Mouse (Mus musculus): ENCODE data around the gene Gmpr2. TPM values are rescaled to one million over a fixed set of nuclear protein-coding genes. Genes with fewer than 3 reads are reported as not detected.

The Gmpr2 gene
- 10 to 100 TPM; 26.0 to 26.1 TPM for total RNA-seq (2021)
- long read RNA-seq, experiment 1, transcript Gmpr2-201 (10 exons, 1,993 nt) = major isoform, 11 of 29 reads
- long read RNA-seq, experiment 1, partial matches to known transcripts = 9 of 29 reads
- long read RNA-seq, experiment 1, other reads (novel, unspliced or antisense) = 9 of 29 reads
- long read RNA-seq, experiment 2, transcript Gmpr2-201 (10 exons, 1,993 nt) = major isoform, 14 of 28 reads
- long read RNA-seq, experiment 2, partial matches to known transcripts = 6 of 28 reads
- long read RNA-seq, experiment 2, other reads (novel, unspliced or antisense) = 6 of 28 reads

DNA sequence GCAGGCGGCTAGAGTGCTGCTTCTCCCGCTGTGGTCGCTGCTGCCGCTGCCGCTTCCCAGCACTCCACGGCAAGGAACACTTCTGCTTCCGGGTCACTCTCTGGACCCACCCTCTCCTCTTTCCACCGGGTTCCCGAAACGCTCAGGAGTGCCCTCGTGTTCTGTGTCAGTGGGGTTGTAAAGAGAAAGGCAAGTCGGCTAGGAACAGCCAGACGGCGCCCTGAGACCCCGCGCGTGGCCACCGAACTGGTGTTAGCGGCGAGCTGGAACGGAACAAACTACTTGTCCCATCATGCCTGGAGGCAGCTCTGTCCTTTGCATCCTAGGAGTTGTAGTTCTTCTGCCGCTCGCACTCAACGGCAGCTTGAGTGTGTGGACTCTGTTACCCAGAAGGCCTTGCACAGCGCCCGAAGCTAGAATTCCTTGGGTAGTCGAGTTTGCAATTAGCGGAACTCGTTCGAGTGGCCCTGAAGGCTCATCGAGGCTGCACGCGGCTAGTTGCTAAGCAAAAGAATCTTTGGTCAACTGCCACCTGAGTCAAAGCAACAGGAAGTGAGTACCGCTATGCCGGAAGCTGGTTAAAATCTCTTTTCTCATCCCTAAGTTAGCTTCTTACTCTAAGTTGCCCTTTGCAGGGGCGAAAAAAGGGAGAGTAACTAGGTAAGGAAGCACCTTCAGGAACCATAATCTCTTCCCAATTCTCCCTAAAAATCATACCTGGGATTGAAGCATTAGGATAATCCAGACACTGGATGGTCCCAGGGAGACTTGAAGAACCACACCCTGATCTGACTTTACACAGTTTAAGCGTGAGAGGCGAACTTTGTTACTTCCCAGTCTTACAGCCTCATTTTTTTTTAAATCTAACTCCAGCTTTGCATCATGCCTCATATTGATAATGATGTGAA is at the start of gene Gmpr2, which contains the start of gene Nedd8:
Gene Gmpr2, plus strand, starts transcription at position 109 of the 908 bp plus-strand sequence.
Gene Nedd8, minus strand, starts transcription at position 292 of the 908 bp plus-strand sequence.
- H3K27ac ChIP-seq = peak within 1 kb of the TSS; percentile 99
- H3K4me3 ChIP-seq = peak within 1 kb of the TSS; percentile 61
- peak; percentile 83 to 96 for DNase-seq (ENCODE audit: low spot score in 2 of 2)
- TF ChIP-seq CTCF (conservative IDR thresholded peaks at IDR 0.05) = no peak

GRCm38 (mm10) chr14:55628077-55628827 is 43.5 kb upstream of the Gmpr2 start:
- DNase-seq (ENCODE audit: low spot score in 2 of 2) = no peak

GRCm38 (mm10) chr14:55629312-55629711 is 42.4 kb upstream of the Gmpr2 start:
- Histone ChIP-seq H3K4me3 (no peak overlapping the region), H3K27ac (no peak overlapping the region)
- peak in 1 of 2 experiments; percentile 31 for DNase-seq (ENCODE audit: low spot score in 2 of 2)
- TF ChIP-seq CTCF (conservative IDR thresholded peaks at IDR 0.05) = peak; percentile 91

More at GRCm38 (mm10) chr14:55628077-55628827, 43.5 kb upstream of the Gmpr2 start:
- H3K27ac ChIP-seq = no peak overlapping the region
- no peak overlapping the region for H3K4me3 ChIP-seq
- no peak for TF ChIP-seq CTCF (conservative IDR thresholded peaks at IDR 0.05)

DNA sequence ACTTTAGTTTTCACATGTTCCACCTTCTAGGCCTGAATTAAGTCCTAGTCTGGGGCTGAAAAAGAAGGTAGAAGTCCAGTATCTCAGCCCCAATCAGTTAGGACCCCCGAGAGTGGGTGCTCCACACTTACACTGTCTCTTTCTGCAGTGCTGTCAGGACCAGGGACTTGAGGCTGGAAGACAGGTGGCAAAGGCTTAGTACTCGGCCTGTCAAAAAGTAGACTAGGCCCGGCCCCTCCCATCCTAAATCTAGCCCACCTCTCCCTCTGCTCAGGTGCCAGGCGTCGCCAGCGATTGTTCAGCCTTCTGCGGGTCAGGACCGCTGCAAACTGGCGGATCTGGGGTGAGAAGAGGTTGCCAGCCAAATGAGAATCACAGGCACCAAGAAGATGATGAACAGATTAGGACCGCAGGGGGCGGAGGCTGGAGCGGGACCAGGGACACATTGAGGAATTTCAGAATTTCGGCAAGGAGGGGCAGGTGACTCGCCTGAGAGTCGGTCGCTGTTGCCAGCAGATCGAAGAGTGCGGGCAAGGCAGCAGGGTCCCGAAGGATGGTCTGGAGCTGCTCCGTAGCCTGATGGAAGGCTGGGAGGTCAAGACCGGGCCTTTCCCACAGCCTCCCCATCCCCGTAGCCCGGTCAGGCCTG is 36.7 kb upstream of the Gmpr2 start:
- peak in 1 of 2 experiments; percentile 35 for DNase-seq (ENCODE audit: low spot score in 2 of 2)
- no peak; the same call in 1 of the 2 replicates for TF ChIP-seq CTCF (conservative IDR thresholded peaks at IDR 0.05)
- Histone ChIP-seq H3K4me3 (peak overlapping the region; percentile 80), H3K27ac (peak overlapping the region; percentile 88)

- Histone ChIP-seq H3K27ac (peak within 1 kb of the TSS; percentile 88), H3K4me3 (peak within 1 kb of the TSS; percentile 80)
- peak; percentile 89 to 92 for DNase-seq (ENCODE audit: low spot score in 2 of 2)
- TF ChIP-seq CTCF (conservative IDR thresholded peaks at IDR 0.05) = no peak
These were observed 36.2 kb upstream of the Gmpr2 start, which contains the start of gene Ipo4 for GRCm38 (mm10) chr14:55635523-55636007. Ipo4 (minus strand) TSS chr14:55635957.

- no peak for TF ChIP-seq CTCF (conservative IDR thresholded peaks at IDR 0.05)
- no peak within 1 kb of the TSS for H3K4me3 ChIP-seq
- H3K27ac ChIP-seq = no peak within 1 kb of the TSS
- DNase-seq (ENCODE audit: low spot score in 2 of 2) = no peak
These were observed 33.9 kb upstream of the Gmpr2 start, which contains the start of gene Gm49378 for GRCm38 (mm10) chr14:55637795-55638194. Gm49378 (minus strand) TSS chr14:55637895.

DNA sequence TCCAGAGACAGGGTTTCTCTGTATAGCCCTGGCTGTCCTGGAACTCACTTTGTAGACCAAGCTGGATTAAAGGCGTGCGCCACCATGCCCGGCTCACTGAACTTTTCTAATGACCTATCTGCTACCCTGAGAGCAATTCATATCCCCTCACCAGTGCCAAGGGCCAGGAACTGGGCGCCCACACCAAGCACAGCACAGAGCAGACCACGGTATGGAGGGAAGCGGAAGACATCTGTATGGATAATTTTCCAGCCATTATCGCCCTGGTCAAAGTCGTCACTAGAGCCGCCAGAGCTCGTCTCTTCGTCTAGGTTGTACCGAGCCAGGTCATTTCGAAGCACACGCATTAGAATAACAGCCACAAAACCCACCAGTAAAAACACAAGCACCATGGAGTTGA is 30.9 kb upstream of the Gmpr2 start:
- Histone ChIP-seq H3K4me3 (no peak overlapping the region), H3K27ac (no peak overlapping the region)
- TF ChIP-seq CTCF (conservative IDR thresholded peaks at IDR 0.05) = no peak
- no peak for DNase-seq (ENCODE audit: low spot score in 2 of 2)

GRCm38 (mm10) chr14:55641291-55641690 is 30.4 kb upstream of the Gmpr2 start:
- no peak for DNase-seq (ENCODE audit: low spot score in 2 of 2)
- Histone ChIP-seq H3K4me3 (no peak overlapping the region), H3K27ac (no peak overlapping the region)
- TF ChIP-seq CTCF (conservative IDR thresholded peaks at IDR 0.05) = no peak

- DNase-seq (ENCODE audit: low spot score in 2 of 2) = no peak
- no peak for TF ChIP-seq CTCF (conservative IDR thresholded peaks at IDR 0.05)
- Histone ChIP-seq H3K27ac (peak overlapping the region; percentile 100), H3K4me3 (peak overlapping the region; percentile 88)
These were observed 29.1 kb upstream of the Gmpr2 start for GRCm38 (mm10) chr14:55642679-55643059.

DNA sequence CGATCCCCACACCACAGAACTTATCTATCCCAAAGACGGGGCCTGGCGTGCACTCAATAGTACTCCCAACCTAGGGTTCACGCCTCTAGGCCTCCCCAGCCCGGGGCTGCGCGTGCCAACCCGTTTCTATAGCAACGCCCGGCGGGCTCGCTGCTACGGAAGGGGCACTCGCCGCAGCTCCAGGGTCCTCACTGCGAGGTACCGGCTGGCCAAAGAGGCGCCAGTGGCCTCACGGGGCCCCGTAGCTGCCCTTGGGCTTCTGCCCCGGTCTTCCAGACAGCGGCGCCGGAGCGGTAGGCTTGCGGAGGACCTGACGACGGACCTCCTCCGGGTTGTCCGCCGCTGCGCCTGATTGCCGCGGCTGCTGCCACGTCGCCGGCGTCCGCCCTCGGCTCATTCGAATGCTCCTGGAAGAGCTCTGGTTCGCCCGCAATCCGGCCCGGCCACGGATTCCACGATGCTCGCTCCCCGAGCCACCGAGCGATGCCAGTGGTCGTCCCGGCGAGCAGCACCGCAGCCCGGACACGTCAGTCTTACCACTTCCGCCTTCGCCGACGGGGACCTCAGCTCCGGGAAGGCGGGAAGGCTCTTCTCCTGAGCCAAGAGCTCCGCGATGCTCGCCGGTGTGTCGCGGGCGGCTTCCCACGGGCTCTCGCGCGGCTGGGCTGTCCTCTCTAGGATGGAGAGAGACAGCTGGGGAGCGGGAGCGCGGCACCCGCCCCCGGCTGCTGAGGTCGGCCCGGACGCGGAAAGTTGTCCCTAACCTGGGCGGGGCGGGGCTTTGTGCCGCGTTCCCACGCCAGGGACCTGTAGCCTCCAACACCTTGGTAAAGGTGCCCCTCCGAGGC is 28.5 kb upstream of the Gmpr2 start, which contains the start of gene Tm9sf1:
Gene Tm9sf1, minus strand, starts transcription at position 747 of the 848 bp plus-strand sequence.
- TF ChIP-seq CTCF (conservative IDR thresholded peaks at IDR 0.05) = no peak

More for the DNA sequence above, 28.5 kb upstream of the Gmpr2 start, which contains the start of gene Tm9sf1:
- DNase-seq (ENCODE audit: low spot score in 2 of 2) = peak; percentile 73 to 79
- peak within 1 kb of the TSS; percentile 100 for H3K27ac ChIP-seq
- H3K4me3 ChIP-seq = peak within 1 kb of the TSS; percentile 88
